Mouse (Mus musculus) ES-Bruce4 (cell line): ENCODE data around the gene Mlxipl. TPM values are rescaled to one million over a fixed set of nuclear protein-coding genes. Genes with fewer than 3 reads are reported as not detected.
"Not testable (repeated sequence)": the region's sequence is repeated elsewhere in the genome, so short reads cannot be mapped to it uniquely, and the experiment has no call there.

Experiments
- H3K27ac ChIP-seq: 2 replicates; pipeline ENCODE4 v1.5.1; 2012; ENCODE audit warnings: low read length, inconsistent platforms; ENCODE audit not compliant: insufficient read depth
- H3K27me3 ChIP-seq: 2 replicates; pipeline ENCODE4 v1.6.1; 2012; ENCODE audit warnings: mild to moderate bottlenecking, low read length, inconsistent platforms; ENCODE audit not compliant: control insufficient read depth, poor library complexity, insufficient read depth, severe bottlenecking
- H3K36me3 ChIP-seq: 2 replicates; pipeline ENCODE4 v1.6.1; 2012; ENCODE audit warnings: inconsistent platforms, mild to moderate bottlenecking, low read length, moderate library complexity; ENCODE audit not compliant: control insufficient read depth, poor library complexity, insufficient read depth, severe bottlenecking
- H3K4me1 ChIP-seq: one replicate; pipeline ENCODE4 v1.8.1; 2011; ENCODE audit warnings: low read length; ENCODE audit not compliant: control insufficient read depth, insufficient read depth
- H3K4me3 ChIP-seq: 2 replicates; pipeline ENCODE4 v1.5.1; 2011; ENCODE audit warnings: low read depth, mild to moderate bottlenecking, low read length
- H3K9ac ChIP-seq: 2 replicates; pipeline ENCODE4 v1.6.1; 2012; ENCODE audit warnings: low read depth, mild to moderate bottlenecking, inconsistent platforms; ENCODE audit not compliant: poor library complexity, severe bottlenecking
- H3K9me3 ChIP-seq: replicated peaks from 2 replicates; pipeline ENCODE4 v1.6.1; 2012; ENCODE audit warnings: mild to moderate bottlenecking, low read length, inconsistent platforms; ENCODE audit not compliant: control insufficient read depth, poor library complexity, insufficient read depth, severe bottlenecking
- CTCF ChIP-seq: IDR thresholded peaks from one replicate; pipeline ENCODE4 v1.8.1; 2011; ENCODE audit warnings: low read depth, low read length
- EP300 ChIP-seq: IDR thresholded peaks from 2 replicates; pipeline ENCODE4 v1.6.1; 2011; ENCODE audit warnings: low read depth, low read length; ENCODE audit not compliant: insufficient read depth
- POLR2A ChIP-seq: IDR thresholded peaks from one replicate; pipeline ENCODE4 v1.8.1; 2011; ENCODE audit warnings: low read length; ENCODE audit not compliant: insufficient read depth
- polyA plus RNA-seq: library from polyadenylated mRNA; stranded (reverse); fragments of >200 nt; gene quantifications from 2 replicates; pipeline ENCODE4 v1.2.4, GENCODE M21; 2011; ENCODE audit warnings: low read depth; ENCODE audit not compliant: missing spikeins, insufficient read depth, insufficient read length

Gene Mlxipl
- polyA plus RNA-seq, 1 experiment, result 3.8 TPM

GRCm38 (mm10) chr5:135053356-135053755 is 36.3 kb upstream of the Mlxipl start:
- no peaks in the 10 kb centered on the region for H3K9me3 ChIP-seq
- no peaks in the 10 kb centered on the region for H3K27me3 ChIP-seq
- no peak overlapping the region for H3K27ac ChIP-seq
- TF ChIP-seq EP300, result no peak
- no peak for TF ChIP-seq POLR2A
- no peak for TF ChIP-seq CTCF
- H3K9ac ChIP-seq, result no peak overlapping the region
- H3K36me3 ChIP-seq, result peaks cover 10% of the 10 kb centered on the region; the same call in 1 of the 2 replicates
- no peak overlapping the region for H3K4me3 ChIP-seq
- no peaks in the 10 kb centered on the region for H3K4me1 ChIP-seq

- Histone ChIP-seq H3K4me1 (no peaks in the 10 kb centered on the region), H3K36me3 (peaks cover 6% of the 10 kb centered on the region), H3K27ac (no peak within 1 kb of the TSS), H3K27me3 (no peaks in the 10 kb centered on the region), H3K9ac (peak within 1 kb of the TSS; percentile 60), H3K4me3 (peak within 1 kb of the TSS; percentile 99), H3K9me3 (no peaks in the 10 kb centered on the region)
- TF ChIP-seq CTCF (no peak), POLR2A (no peak), EP300 (no peak)
These were observed 25.9 kb upstream of the Mlxipl start, which contains the start of gene Dnajc30 for GRCm38 (mm10) chr5:135063629-135064381. Dnajc30 (plus strand) TSS chr5:135064202.

GRCm38 (mm10) chr5:135064382-135064766 is 25.3 kb upstream of the Mlxipl start:
- Histone ChIP-seq H3K36me3 (peaks cover 6% of the 10 kb centered on the region), H3K9me3 (no peaks in the 10 kb centered on the region), H3K27ac (no peak overlapping the region), H3K4me3 (peak overlapping the region; percentile 80), H3K27me3 (no peaks in the 10 kb centered on the region), H3K9ac (peak overlapping the region; percentile 60), H3K4me1 (no peaks in the 10 kb centered on the region)
- TF ChIP-seq POLR2A (no peak), CTCF (no peak), EP300 (no peak)

GRCm38 (mm10) chr5:135064909-135065446 is 24.7 kb upstream of the Mlxipl start, which contains the start of gene Bud23:
Bud23 (minus strand) TSS chr5:135064959.
- H3K9me3 ChIP-seq, H3K27me3 ChIP-seq, H3K4me1 ChIP-seq, H3K27ac ChIP-seq, H3K36me3 ChIP-seq: not testable (repeated sequence)
- Histone ChIP-seq H3K9ac (peak within 1 kb of the TSS; percentile 60), H3K4me3 (peak within 1 kb of the TSS; percentile 99)

- H3K4me3 ChIP-seq, result no peak overlapping the region
- H3K4me1 ChIP-seq, result no peaks in the 10 kb centered on the region
- no peak overlapping the region for H3K27ac ChIP-seq
- TF ChIP-seq POLR2A (no peak), CTCF (no peak), EP300 (no peak)
- no peaks in the 10 kb centered on the region for H3K9me3 ChIP-seq
- H3K36me3 ChIP-seq, result no peaks in the 10 kb centered on the region
- no peak overlapping the region for H3K9ac ChIP-seq
- no peaks in the 10 kb centered on the region for H3K27me3 ChIP-seq
These were observed 23.7 kb upstream of the Mlxipl start for GRCm38 (mm10) chr5:135066008-135066407.

GRCm38 (mm10) chr5:135070448-135070847 is 19.2 kb upstream of the Mlxipl start:
- Histone ChIP-seq H3K4me1 (peaks cover 6% of the 10 kb centered on the region), H3K27me3 (no peaks in the 10 kb centered on the region), H3K9ac (no peak overlapping the region), H3K27ac (no peak overlapping the region), H3K9me3 (no peaks in the 10 kb centered on the region), H3K4me3 (no peak overlapping the region), H3K36me3 (no peaks in the 10 kb centered on the region)
- TF ChIP-seq CTCF (no peak), EP300 (no peak), POLR2A (no peak)
